Mouse (Mus musculus) ES-E14 (cell line): ENCODE results near the gene Tap2. TPM values are rescaled to one million over a fixed set of nuclear protein-coding genes. Genes with fewer than 3 reads are reported as not detected.
A peak's percentile ranks its signal among the peaks of the same experiment; 100 is the strongest.

Experiments used
- DNase-seq: peaks from one replicate; pipeline ENCODE4 v3.0.0-alpha.2; 2013; ENCODE audit warnings: low read depth, low spot score
- H3K27ac ChIP-seq: 2 replicates; pipeline ENCODE4 v1.5.1; 2012; ENCODE audit warnings: low read depth, mild to moderate bottlenecking, low read length, moderate library complexity, mixed read lengths; ENCODE audit not compliant: poor library complexity, insufficient read depth, severe bottlenecking
- H3K36me3 ChIP-seq: 2 replicates; pipeline ENCODE4 v1.6.1; 2012; ENCODE audit warnings: mild to moderate bottlenecking, low read length, moderate library complexity, mixed read lengths; ENCODE audit not compliant: control insufficient read depth, poor library complexity, insufficient read depth, severe bottlenecking
- H3K4me1 ChIP-seq, 2 experiments: fragments of 150-350 bp in 1 of 2; sonication (generic) in 1 of 2; 2 replicates each; pipeline ENCODE4 v1.6.1; 2012; ENCODE audit warnings: low read length in 2 of 2, mild to moderate bottlenecking in 1 of 2, mixed read lengths in 1 of 2; ENCODE audit not compliant: control insufficient read depth in 2 of 2, insufficient read depth in 2 of 2, poor library complexity in 1 of 2
- H3K4me3 ChIP-seq, 2 experiments: fragments of 150-350 bp in 1 of 2; sonication (generic) in 1 of 2; 2 replicates each; pipeline ENCODE4 v1.5.1; 2012; ENCODE audit warnings: low read length in 2 of 2, low read depth in 1 of 2, mild to moderate bottlenecking in 1 of 2, mixed read lengths in 1 of 2; ENCODE audit not compliant: insufficient read depth in 1 of 2, poor library complexity in 1 of 2, severe bottlenecking in 1 of 2
- H3K9ac ChIP-seq: 2 replicates; pipeline ENCODE4 v1.6.1; 2012; ENCODE audit warnings: low read depth, mild to moderate bottlenecking, low read length, mixed read lengths; ENCODE audit not compliant: poor library complexity, insufficient read depth, severe bottlenecking
- H3K9me3 ChIP-seq: fragments of 150-350 bp; sonication (generic); 2 replicates; pipeline ENCODE4 v1.6.1; 2012; ENCODE audit warnings: low read depth, mild to moderate bottlenecking, low read length; ENCODE audit not compliant: control insufficient read depth, insufficient read depth
- CHD2 ChIP-seq: IDR thresholded peaks from 2 replicates; pipeline ENCODE4 v1.6.1; 2014; ENCODE audit warnings: mild to moderate bottlenecking, low read depth, low read length, inconsistent platforms
- HCFC1 ChIP-seq: IDR thresholded peaks from 2 replicates; pipeline ENCODE4 v1.6.1; 2012; ENCODE audit warnings: low read length, inconsistent platforms, borderline replicate concordance; ENCODE audit not compliant: insufficient read depth
- MAFK ChIP-seq: IDR thresholded peaks from 2 replicates; pipeline ENCODE4 v1.6.1; 2014; ENCODE audit warnings: mild to moderate bottlenecking, low read depth, low read length, inconsistent platforms; ENCODE audit not compliant: insufficient read depth
- ZC3H11A ChIP-seq: IDR thresholded peaks from 2 replicates; pipeline ENCODE4 v1.6.1; 2012; ENCODE audit warnings: low read depth, mild to moderate bottlenecking, inconsistent platforms, low read length, borderline replicate concordance
- ZNF384 ChIP-seq: IDR thresholded peaks from 2 replicates; pipeline ENCODE4 v1.6.1; 2012; ENCODE audit warnings: low read depth, low read length, inconsistent platforms
- in situ Hi-C, 2 experiments: fragments of 600-800 bp; cut with MboI; formaldehyde crosslinking; loops; one replicate each; pipeline ENCODE4 v1.15.1; 2025; ENCODE audit warnings: low sequenced_read_pairs in 2 of 2, inconsistent platforms in 1 of 2; ENCODE audit not compliant: unreplicated experiment in 2 of 2
- total RNA-seq: library from RNA; depleted of rRNA; stranded (reverse); fragments of 300-350 nt; gene quantifications from 2 replicates; pipeline ENCODE4 v1.2.3, GENCODE M21; 2012; rRNA removed

Tap2 gene
- total RNA-seq, 1 experiment = 4.0 TPM

DNA sequence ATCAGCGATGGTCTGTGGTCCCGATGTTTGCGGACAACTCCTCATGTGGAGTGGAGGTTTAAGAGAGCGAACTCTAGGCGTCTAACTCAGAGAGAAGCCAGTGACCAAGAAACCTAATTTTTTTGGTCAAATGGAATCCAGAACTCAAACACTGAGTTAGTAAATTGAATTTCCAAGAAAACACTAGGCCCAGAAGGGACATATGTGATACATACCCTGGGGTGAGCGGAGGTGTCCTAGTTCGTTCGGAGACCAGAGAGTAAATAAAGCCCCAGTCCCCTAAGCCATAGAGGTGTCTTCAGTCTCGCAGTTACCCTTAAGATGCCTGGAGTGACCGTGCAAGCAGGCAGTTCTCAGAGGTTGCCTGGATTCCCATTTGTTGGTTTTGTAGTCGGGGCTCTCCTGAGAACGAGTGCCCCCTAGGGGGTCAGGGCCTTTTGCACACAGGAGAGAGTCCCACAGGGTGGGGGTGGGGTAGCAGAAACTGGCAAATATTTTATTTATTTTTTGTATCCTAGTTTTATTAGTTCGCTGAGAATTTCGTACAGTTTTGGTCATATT lies 60.6 kb downstream of the Tap2 start:
- H3K9ac ChIP-seq = no peak overlapping the region

DNA sequence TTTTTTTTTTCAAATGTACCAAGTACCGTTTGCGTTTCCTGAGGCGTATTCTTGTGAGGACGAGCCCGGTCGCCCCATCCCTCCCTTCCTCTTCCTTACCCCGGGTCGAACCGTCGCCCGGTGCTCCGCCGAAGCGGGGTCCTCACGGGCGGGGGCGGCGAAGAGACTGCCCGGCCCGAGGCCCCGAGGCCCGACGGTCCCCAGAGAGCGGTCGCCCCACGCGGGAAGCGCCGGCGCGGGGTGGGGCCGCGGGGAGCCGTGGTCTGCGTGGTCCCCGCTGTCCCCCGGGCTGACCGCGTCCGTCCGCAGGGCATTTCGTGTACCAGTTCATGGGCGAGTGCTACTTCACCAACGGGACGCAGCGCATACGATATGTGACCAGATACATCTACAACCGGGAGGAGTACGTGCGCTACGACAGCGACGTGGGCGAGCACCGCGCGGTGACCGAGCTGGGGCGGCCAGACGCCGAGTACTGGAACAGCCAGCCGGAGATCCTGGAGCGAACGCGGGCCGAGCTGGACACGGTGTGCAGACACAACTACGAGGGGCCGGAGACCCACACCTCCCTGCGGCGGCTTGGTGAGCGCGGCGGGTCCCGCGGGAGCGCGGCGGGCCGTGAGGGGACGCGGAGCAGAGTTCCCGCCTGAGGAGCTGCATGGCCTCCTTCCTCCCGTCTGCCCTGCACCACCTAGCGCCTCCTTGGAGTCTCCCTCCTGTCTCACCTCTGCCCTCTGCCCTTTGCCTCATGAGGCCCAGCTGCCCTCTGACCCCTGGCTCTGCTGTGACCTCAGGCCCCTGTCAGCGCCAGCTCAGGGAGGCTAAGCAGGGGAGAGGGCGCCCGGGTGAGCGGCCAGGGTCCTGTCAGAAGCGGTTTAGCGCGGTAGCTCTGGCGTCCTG lies 61.4 kb downstream of the Tap2 start:
- peaks cover 0 to 2% of the 10 kb centered on the region in 2 experiments; a peak in 1 of 4 replicates for H3K4me1 ChIP-seq
- H3K9me3 ChIP-seq = no peaks in the 10 kb centered on the region
- DNase-seq = no peak
- H3K27ac ChIP-seq = no peak overlapping the region
- H3K36me3 ChIP-seq = no peaks in the 10 kb centered on the region
- peak overlapping the region; percentile 40 for H3K9ac ChIP-seq
- no peak for TF ChIP-seq ZNF384
- no peak for TF ChIP-seq ZC3H11A
- no peak for TF ChIP-seq MAFK
- no peak for TF ChIP-seq HCFC1
- no peak for TF ChIP-seq CHD2
- in situ Hi-C loops = no loop called here
- peak overlapping the region; percentile 52 to 58 for H3K4me3 ChIP-seq

More for the DNA sequence above, 60.6 kb downstream of the Tap2 start:
- Histone ChIP-seq H3K4me3 (peak overlapping the region in 1 of 2 experiments; percentile 62; a peak in 1 of 4 replicates), H3K4me1 (peaks cover 0 to 2% of the 10 kb centered on the region in 2 experiments; a peak in 1 of 4 replicates), H3K9me3 (no peaks in the 10 kb centered on the region), H3K27ac (no peak overlapping the region), H3K36me3 (no peaks in the 10 kb centered on the region)
- DNase-seq = no peak
- in situ Hi-C loops = no loop called here
- TF ChIP-seq CHD2 = no peak
- TF ChIP-seq ZNF384 = no peak
- TF ChIP-seq MAFK = no peak
- no peak for TF ChIP-seq HCFC1
- no peak for TF ChIP-seq ZC3H11A

Other genes with a start within 250 kb of the Tap2 start
- gene Vps52, start 247.7 kb upstream of the Tap2 start, total RNA-seq = 23.2 and 24.8 TPM in 2 replicates
- gene Rps18, start 247.5 kb upstream of the Tap2 start, total RNA-seq = 4,706 and 5,724 TPM in 2 replicates
- 69.5 and 155 TPM in 2 replicates for gene H2-K1, start 203.2 kb upstream of the Tap2 start, total RNA-seq
- gene Ring1, start 178.8 kb upstream of the Tap2 start, total RNA-seq = 5.6 and 8.9 TPM in 2 replicates
- 15.5 and 27.7 TPM in 2 replicates for gene H2-Ke6, start 175.5 kb upstream of the Tap2 start, total RNA-seq
- 253 and 394 TPM in 2 replicates for gene Slc39a7, start 171.8 kb upstream of the Tap2 start, total RNA-seq
- gene Rxrb, start 171.7 kb upstream of the Tap2 start, total RNA-seq = 52.4 and 79.2 TPM in 2 replicates
- 1.3 and 1.4 TPM in 2 replicates for gene Col11a2, start 164.1 kb upstream of the Tap2 start, total RNA-seq
- gene H2-Oa, start 111.2 kb upstream of the Tap2 start, total RNA-seq = 0.54 TPM in 1 of 2 replicates, not detected in the other
- gene H2-DMa, start 84.0 kb upstream of the Tap2 start, total RNA-seq = 18.5 and 24.5 TPM in 2 replicates
- gene Brd2, start 80.9 kb upstream of the Tap2 start, total RNA-seq = 257 and 321 TPM in 2 replicates
- gene H2-DMb2, start 60.2 kb upstream of the Tap2 start, total RNA-seq = 0.31 TPM in 1 of 2 replicates, not detected in the other
- 3.1 and 5.0 TPM in 2 replicates for gene H2-DMb1, start 50.5 kb upstream of the Tap2 start, total RNA-seq
- gene Tap1, start 16.0 kb upstream of the Tap2 start, total RNA-seq = 13.9 and 23.1 TPM in 2 replicates
- 3.8 and 4.1 TPM in 2 replicates for gene Psmb9, start 15.8 kb upstream of the Tap2 start, total RNA-seq
- gene Psmb8, start 5.8 kb upstream of the Tap2 start, total RNA-seq = 3.2 and 7.4 TPM in 2 replicates
- gene H2-Ob, start 35.4 kb downstream of the Tap2 start, total RNA-seq = not detected in 2 replicates
- gene H2-Ab1, start 54.2 kb downstream of the Tap2 start, total RNA-seq = 1.9 and 2.9 TPM in 2 replicates
- gene H2-Aa, start 84.3 kb downstream of the Tap2 start, total RNA-seq = 0.48 and 1.6 TPM in 2 replicates
- 3.4 and 5.7 TPM in 2 replicates for gene H2-Eb1, start 102.3 kb downstream of the Tap2 start, total RNA-seq
- gene H2-Eb2, start 122.1 kb downstream of the Tap2 start, total RNA-seq = not detected in 2 replicates
- not detected in 2 replicates for gene Btnl2, start 151.3 kb downstream of the Tap2 start, total RNA-seq
- not detected in 2 replicates for gene Btnl1, start 173.6 kb downstream of the Tap2 start, total RNA-seq
- not detected in 2 replicates for gene BC051142, start 195.3 kb downstream of the Tap2 start, total RNA-seq